Mouse (Mus musculus): ENCODE data around the gene Als2cl. TPM values are rescaled to one million over a fixed set of nuclear protein-coding genes. Genes with fewer than 3 reads are reported as not detected.

Als2cl gene
- total RNA-seq, 2 experiments from 2014 or later, result not detected

DNA sequence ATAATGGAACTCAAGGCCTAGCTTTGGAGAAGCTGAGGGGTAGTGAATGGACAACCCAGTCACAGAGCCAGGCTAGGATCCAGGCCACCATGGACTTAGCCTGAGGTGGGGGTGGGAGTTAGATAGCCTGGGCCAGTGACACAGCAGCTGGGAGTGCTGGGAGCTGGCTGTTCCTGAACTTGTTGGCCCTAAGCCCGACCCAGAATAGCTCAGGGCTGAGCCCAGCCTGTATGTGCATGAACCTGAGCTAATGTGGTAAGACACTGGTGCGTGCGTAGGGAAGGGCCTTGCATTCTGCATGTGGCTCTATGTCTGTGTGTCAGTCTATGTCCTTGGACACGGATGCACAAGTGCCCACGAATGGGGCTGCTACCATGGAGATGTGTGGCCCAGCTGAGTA, 1.8 kb upstream of the Als2cl start:
- no peak for ATAC-seq (replicated peaks; ENCODE audit: low FRiP score, poor library complexity, severe bottlenecking)

DNA sequence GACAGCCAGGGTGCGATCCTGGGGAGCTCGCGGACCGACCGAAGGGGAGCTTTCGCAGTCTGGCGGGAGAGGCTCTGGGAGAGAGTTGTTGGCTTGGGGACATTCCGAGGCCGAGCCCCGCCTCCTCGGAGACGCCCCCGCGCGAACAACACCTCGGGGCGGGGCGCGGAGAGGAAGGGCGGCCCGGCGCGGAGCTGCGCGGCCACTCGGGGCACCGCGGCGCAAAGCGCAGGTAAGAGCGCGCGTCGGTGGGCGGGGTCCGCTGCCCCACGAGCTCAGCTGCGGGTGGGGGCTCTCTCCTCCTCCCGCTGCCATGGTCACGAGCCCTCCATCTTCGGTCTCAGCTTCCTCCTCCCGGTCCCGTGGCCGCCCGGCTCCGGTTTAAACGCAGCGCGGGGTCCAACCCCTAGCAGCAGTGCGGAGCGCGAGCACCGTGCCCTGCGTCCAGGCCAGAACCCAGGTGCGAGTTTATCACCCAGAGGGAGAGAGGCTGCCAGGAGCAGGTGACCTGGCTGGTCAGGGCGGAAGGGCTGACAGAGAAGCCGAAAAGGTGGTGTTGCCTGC, 410 bp downstream of the Als2cl start, which contains the start of gene Tmie:
Gene Tmie (minus strand): TSS at position 116 of the 564 bp plus-strand sequence.
- ATAC-seq (replicated peaks; ENCODE audit: low FRiP score, poor library complexity, severe bottlenecking), result no peak

- ATAC-seq (replicated peaks; ENCODE audit: low FRiP score, poor library complexity, severe bottlenecking), result no peak
Observed at GRCm38 (mm10) chr9:110880772-110881171, 1.1 kb downstream of the Als2cl start.

- no peak for ATAC-seq (replicated peaks; ENCODE audit: low FRiP score, poor library complexity, severe bottlenecking)
Observed at GRCm38 (mm10) chr9:110881953-110882352, 2.3 kb downstream of the Als2cl start.

- ATAC-seq (replicated peaks; ENCODE audit: low FRiP score, poor library complexity, severe bottlenecking), result no peak
Observed at GRCm38 (mm10) chr9:110887388-110888303, 8.0 kb downstream of the Als2cl start.

DNA sequence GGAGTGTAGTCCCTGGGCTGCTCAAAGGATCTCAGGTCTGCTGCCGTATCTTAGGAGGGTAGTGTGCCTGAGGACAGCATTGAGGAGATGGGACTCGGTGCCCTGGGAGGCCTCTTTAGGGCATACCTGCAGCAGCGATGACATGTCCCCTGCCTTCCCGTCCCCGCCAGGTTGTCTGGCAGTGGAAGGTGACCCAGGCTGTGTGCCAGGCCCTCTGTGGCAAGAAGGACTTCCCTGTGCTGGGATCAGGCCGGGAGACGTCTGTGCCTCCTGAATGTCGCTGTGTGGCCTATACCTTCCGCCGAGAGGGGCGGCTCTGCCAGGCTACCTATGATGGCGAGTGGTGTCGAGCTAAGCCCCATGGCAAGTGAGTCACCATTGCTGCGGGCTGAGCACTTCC, 9.3 kb downstream of the Als2cl start:
- ATAC-seq (replicated peaks; ENCODE audit: low FRiP score, poor library complexity, severe bottlenecking), result no peak

DNA sequence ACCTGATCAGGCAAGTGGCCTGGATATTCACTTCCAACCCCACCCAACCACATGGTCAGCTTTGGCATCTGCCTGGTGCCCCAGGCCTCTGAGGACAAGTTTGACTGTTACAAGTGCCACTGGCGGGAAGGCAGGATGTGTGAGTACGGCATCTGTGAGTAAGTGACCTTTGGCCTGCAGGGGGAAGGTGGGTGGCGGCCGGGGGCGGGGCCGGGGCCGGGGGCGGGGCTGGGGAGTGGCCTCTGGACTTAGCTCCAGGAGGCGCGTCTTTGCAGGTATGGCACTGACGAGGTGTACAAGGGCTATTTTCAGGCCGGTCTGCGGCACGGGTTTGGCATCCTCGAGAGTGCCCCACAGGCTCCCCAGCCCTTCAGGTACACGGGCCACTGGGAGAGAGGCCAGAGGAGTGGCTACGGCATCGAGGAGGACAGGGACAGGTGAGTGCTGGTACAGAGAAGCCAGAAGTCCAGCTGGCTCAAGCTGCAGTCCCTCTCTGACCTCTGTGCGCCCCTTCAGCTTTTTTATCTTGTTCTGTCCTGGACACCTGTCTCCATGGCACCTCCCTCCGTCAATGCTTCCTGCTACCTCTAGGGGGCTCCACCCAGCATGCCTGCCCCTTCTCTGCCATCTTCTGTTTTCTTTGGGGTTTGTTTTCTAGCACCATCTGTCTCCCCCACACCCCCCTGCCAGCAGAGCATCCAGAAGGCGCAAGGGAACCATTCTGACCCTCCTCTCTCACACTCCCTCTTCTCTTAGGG, 10.5 kb downstream of the Als2cl start:
- no peak for ATAC-seq (replicated peaks; ENCODE audit: low FRiP score, poor library complexity, severe bottlenecking)

- no peak for ATAC-seq (replicated peaks; ENCODE audit: low FRiP score, poor library complexity, severe bottlenecking)
Observed at GRCm38 (mm10) chr9:110891077-110891828, 11.6 kb downstream of the Als2cl start.

DNA sequence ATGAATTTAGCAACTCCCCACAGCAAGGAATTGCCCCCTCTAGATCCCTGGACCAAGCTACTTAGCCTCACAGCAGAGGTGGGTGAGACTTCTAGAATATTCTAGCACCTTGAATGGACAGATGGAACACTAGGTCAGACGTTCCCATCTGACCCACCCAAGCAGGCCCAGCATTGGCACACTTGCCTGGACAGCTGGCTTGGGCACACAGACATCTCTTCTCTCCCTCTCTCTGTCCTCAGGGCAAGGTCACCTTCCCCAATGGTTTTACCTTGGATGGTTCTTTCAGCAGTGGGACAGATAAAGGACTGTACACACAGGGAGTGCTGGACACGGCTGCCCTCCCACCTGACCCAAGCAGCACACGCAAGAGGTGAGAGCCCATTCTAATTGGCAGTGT, 12.9 kb downstream of the Als2cl start:
- ATAC-seq (replicated peaks; ENCODE audit: low FRiP score, poor library complexity, severe bottlenecking), result no peak

GRCm38 (mm10) chr9:110893429-110893828, 13.8 kb downstream of the Als2cl start:
- no peak for ATAC-seq (replicated peaks; ENCODE audit: low FRiP score, poor library complexity, severe bottlenecking)

DNA sequence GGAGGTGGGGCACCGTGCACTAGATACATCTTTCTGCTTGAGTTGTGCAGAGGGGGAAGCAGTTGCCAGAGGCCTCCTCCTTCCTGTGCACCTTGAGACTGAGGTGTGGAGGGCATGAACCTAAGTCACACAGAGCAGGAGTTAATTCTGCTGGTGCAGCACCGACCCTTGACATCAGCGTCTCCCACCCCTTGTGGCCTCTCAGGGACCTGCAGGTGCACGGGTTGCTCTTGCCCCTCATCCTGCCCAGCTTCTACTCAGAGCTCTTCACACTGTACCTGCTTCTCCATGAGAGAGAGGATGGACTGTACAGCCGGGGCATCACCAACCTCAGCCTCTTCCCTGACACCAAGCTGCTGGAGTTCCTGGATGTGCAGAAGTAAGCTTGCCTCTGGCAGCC, 15.8 kb downstream of the Als2cl start:
- no peak for ATAC-seq (replicated peaks; ENCODE audit: low FRiP score, poor library complexity, severe bottlenecking)

DNA sequence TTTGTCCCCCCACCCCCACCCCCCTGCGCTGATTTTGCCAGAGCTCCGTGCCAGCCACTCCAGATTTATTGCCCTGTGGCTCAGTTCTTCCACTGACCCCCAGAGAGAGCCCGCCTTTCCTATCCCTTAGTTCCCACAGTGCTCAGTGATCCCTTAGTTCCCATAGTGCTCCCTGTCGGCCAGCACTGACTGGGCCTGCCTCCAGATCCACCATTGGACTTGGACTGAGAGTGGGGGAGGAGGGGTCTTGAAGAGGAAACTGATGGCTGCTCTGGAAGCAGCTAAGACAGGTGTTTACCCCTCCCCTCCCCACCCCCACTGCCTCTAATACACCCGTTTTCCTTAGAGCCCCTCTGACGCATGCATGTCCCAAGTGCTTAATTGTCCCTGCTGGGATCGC, 16.3 kb downstream of the Als2cl start:
- no peak for ATAC-seq (replicated peaks; ENCODE audit: low FRiP score, poor library complexity, severe bottlenecking)

GRCm38 (mm10) chr9:110896595-110896994, 16.9 kb downstream of the Als2cl start:
- no peak for ATAC-seq (replicated peaks; ENCODE audit: low FRiP score, poor library complexity, severe bottlenecking)

- no peak for ATAC-seq (replicated peaks; ENCODE audit: low FRiP score, poor library complexity, severe bottlenecking)
Observed at GRCm38 (mm10) chr9:110899451-110900008, 19.9 kb downstream of the Als2cl start.

- ATAC-seq (replicated peaks; ENCODE audit: low FRiP score, poor library complexity, severe bottlenecking), result no peak
Observed at GRCm38 (mm10) chr9:110901204-110901603, 21.5 kb downstream of the Als2cl start.

GRCm38 (mm10) chr9:110902271-110902670, 22.6 kb downstream of the Als2cl start:
- ATAC-seq (replicated peaks; ENCODE audit: low FRiP score, poor library complexity, severe bottlenecking), result no peak

- no peak for ATAC-seq (replicated peaks; ENCODE audit: low FRiP score, poor library complexity, severe bottlenecking)
Observed at GRCm38 (mm10) chr9:110907201-110907837, 27.6 kb downstream of the Als2cl start.

DNA sequence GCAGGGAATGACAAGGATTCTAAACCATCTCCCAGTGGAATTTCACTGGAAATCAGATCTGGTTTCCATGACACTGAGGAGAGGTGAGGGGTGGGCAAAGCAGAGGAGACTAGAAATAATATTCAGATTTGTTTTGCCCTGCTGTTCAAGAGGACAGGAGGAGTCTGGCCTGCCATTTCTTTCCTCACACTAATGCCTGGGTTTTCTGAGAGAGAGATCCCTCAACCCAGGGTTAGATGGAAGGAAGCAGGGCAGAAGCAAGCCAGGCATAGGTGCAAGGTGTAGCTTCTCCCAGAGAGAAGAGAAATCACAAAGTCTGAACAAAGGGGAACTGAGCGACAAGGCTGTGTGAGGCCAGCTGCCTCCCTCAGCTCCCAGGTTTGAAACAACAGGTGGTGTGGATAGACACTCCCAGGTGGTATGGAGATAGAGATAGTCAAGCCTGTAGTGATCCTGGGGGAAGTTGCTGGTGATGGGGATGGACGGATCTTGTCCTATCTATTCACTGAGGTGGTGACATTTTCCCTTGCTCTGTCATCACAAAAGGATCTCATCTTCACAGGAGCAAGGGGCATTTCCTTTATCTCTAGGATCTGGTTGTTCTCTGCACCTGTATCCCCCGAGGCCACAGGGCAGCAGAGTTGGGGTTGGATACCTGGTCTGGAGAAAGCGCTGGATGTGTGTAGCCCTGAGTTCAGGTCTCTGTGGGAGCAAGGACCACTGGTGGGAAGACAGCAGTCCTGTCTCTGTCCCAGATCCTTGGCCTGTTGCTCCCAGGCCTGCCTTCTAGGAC, 28.4 kb downstream of the Als2cl start:
- ATAC-seq (replicated peaks; ENCODE audit: low FRiP score, poor library complexity, severe bottlenecking), result no peak

Measured in erythroblast, adult 5-6 weeks (primary cell).